Mouse (Mus musculus): Measurements from ENCODE around the gene Xntrpc.
"Not testable (repeated sequence)": the region's sequence is repeated elsewhere in the genome, so short reads cannot be mapped to it uniquely, and the experiment has no call there.

Xntrpc gene

GRCm38 (mm10) chr7:102065046-102065891 is at the start of gene Xntrpc, which contains the start of the genes Rnf121 and Xndc1:
Gene Xntrpc, plus strand, starts transcription at chr7:102065713.
Gene Rnf121, minus strand, starts transcription at chr7:102065469.
Gene Xndc1, plus strand, starts transcription at chr7:102065511.
- in situ Hi-C loops (cut with MboI): no loop called here

DNA sequence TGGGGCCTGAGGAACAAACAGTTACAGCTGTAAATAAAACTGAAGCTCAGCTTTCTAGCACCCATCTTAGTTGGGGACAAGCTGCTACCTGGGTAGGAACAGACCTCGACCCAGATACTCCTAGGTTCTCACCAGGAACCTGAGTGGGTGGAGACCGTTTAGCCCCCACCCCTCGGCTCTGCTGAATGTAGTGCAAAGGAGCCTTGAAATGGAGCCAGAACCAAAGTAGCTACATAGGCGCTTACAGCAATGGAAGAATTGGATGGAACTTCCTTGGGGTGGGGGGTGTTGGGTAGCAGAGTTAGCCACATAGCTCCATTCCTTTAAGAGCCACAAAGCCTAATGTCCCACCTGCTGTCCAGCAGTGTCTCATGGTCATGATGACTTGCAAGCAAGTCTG is 48.6 kb upstream of the Xntrpc start:
- in situ Hi-C loops (cut with MboI): no loop called here

- in situ Hi-C loops (cut with MboI): no loop called here
These were observed 48.1 kb upstream of the Xntrpc start for GRCm38 (mm10) chr7:102017452-102017851.

- in situ Hi-C loops (cut with MboI): no loop called here
These were observed 47.5 kb upstream of the Xntrpc start for GRCm38 (mm10) chr7:102018034-102018433.

GRCm38 (mm10) chr7:102018590-102018989 is 46.9 kb upstream of the Xntrpc start, which contains the start of gene Il18bp:
Gene Il18bp, minus strand, starts transcription at chr7:102018690.
- in situ Hi-C loops (cut with MboI): no loop called here

- in situ Hi-C loops (cut with MboI): no loop called here
These were observed 46.2 kb upstream of the Xntrpc start for GRCm38 (mm10) chr7:102019362-102019761.

GRCm38 (mm10) chr7:102020934-102021333 is 44.6 kb upstream of the Xntrpc start:
- in situ Hi-C loops (cut with MboI): not testable (repeated sequence)

DNA sequence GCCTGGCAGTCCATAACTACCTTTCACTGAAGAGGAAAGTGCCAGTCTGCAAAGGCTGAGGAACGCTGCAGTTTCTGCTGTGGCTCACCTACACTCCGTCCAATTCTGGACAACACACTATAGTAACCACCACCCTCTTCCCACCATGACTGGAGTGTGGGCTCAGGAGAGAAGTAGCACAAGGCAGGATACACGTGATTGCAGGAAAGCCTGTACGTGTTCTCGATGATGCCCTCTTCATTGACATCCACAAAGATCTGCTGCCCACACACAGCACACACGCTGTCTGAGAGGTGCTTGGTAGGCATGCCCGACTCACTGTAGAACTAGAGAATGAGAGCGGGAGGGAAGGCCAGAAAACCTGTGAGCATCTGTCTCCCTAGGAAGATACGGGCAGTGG is 41.7 kb upstream of the Xntrpc start:
- in situ Hi-C loops (cut with MboI): no loop called here

- in situ Hi-C loops (cut with MboI): no loop called here
These were observed 40.1 kb upstream of the Xntrpc start for GRCm38 (mm10) chr7:102025187-102026119.

GRCm38 (mm10) chr7:102034904-102035303 is 30.6 kb upstream of the Xntrpc start:
- in situ Hi-C loops (cut with MboI): no loop called here

DNA sequence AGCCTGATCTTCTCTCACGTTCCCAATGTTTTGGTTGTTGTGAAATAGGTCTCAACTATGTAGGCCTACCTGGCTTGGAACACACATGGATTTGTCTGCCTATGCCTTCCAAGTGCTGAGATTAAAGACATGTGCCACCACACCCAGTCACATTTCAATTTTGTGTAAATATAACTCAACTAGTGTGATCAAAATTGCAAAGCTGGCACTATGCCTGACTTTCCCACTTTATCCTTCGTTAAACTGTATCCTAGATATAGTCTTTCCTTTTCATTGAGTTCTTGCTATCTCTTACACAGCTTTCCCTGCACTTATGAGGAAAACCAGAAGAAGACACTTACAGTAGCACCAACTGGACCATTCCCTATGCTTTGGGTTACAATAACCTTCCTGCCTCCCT is 30.0 kb upstream of the Xntrpc start:
- in situ Hi-C loops (cut with MboI): no loop called here

DNA sequence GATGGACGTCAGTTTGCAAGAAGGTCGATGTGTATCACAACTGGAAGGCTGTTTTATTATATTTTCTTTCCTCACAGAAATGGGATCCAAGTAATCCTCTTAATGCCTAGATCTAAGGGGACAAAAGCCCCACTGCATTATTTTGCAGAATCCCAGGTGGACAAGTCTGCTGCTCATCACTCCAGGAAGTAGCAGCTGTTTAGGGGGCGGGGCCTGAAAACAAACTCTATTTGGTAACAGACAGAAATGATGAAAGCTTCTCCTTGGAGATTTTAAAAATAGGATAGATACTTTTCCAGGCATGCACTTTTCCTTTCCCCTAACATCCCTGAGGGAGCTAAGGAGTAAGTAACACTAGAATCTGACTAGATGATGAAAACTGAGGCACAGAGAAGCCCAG is 28.2 kb upstream of the Xntrpc start:
- in situ Hi-C loops (cut with MboI): no loop called here

DNA sequence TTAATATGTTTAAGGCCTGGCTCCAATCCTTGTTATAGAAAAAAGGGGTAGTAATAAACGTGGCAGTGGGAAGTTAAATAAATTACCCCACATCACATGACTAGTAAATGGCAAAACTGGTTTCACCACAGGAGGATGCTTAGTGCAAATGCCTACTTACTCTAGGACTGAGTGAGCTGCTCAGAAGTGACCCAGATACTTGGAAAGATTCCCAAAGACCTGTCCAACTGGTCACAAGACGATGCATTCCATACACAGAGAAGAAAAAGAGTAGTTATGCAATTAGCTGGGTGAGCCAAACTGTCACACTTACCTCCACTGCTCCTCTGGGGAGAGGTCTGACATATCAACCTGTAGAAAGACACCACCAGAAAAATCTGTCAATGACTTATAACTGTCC is 23.2 kb upstream of the Xntrpc start:
- in situ Hi-C loops (cut with MboI): no loop called here

DNA sequence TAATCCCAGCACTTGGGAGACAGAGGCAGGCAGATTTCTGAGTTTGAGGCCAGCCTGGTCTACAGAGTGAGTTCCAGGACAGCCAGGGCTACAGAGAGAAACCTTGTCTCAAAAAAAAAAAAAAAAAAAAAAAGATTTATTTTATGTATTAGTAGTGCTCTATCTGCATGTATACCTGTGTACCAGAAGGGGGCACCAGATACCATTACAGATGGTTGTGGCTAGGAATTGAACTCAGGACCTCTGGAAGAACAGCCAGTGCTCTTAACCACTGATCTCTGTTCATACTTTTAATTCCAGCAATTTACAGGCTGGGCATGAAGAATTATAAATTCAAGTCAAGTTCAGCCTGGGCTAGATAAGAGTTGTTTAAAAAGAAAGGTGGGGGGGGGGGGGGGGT is 17.0 kb upstream of the Xntrpc start:
- in situ Hi-C loops (cut with MboI): not testable (repeated sequence)

DNA sequence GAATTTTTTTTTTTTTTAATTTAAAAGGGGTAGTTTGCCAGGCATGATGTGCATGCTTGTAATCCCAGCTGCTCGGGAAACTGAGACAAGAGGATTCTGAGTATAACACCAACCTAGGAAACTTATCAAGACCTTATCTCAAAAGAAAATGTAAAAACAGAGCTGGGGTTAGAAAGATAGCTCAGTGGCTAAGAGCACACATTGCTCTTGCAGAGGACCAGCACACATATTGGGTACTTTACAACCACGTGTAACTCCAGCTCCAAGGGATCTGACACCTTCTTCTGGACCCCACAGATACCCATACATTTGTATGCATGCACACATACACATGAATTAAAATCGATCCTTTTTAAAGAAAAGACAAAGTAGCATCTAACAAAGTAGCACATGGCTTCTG is 4.2 kb upstream of the Xntrpc start:
- in situ Hi-C loops (cut with MboI): no loop called here

DNA sequence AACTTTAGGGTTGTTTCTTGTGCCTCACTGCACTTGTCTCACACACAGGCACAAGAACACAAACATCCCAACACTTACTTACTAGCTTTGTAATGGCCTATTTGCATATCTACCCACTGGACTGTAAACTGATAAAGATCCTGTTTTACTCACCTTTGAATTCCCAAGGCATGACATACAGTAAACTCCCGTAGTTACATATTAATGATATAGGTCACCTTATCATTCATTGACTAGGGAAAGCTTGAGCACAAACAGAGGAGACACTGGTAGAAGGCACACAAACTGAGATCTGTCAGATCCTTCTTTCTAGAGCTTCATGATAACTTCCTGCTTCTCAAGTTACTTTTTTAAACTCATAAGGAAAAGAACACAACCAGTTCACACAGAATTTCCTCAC is 3.3 kb upstream of the Xntrpc start:
- in situ Hi-C loops (cut with MboI): no loop called here

- in situ Hi-C loops (cut with MboI): no loop called here
These were observed 1.6 kb upstream of the Xntrpc start for GRCm38 (mm10) chr7:102063891-102064290.

DNA sequence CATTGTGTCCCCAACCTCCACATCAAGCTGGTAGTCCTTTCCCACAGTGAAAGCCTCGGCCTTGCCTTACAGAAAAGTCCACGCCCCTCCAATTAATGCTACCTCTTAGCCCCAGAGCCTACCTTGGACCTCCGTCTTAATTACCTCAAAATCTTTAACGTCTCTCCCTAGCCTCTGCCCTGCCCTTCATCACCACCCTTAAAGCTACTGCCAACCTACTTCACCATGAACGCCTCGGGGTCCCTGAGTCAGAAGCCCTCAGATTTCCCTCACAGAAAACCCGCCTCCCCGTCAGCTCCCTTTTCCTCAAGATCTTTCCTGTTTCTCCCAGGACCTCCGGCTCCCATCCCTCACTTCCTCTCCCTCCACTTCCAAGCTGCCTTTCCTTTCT is 863 bp upstream of the Xntrpc start:
- in situ Hi-C loops (cut with MboI): no loop called here

- in situ Hi-C loops (cut with MboI): no loop called here
These were observed 850 bp downstream of the Xntrpc start for GRCm38 (mm10) chr7:102066363-102066762.

DNA sequence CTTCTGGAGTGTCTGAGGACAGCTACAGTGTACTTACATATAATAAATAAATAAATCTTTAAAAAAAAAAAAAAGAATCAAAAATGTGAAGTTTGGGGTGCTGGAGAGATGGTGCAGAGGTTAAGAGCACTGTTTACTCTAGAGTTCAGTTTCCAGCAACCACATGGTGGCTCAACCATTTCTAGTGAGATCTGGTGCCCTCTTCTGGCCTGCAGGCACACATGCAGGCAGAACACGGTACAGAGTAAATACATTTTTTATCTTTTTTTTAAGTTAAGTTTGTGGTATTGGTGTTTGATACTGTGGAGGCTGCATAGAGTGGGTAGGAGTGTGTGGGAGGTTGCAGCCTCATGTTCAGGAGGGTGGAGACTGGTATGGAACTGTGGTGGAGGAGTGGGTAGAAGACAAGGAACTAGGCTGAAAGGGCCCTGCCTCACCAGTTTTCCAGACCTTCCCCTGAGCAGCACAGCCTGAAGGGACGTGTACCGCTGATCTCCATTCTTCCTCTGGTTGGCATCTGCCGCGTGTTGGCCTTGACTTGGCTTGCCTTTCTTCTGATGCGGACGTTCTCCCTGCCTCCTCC is 11.3 kb downstream of the Xntrpc start:
- in situ Hi-C loops (cut with MboI): loop anchor here (25.0 kb wide), 1 partner anchor 415 kb away; the partner anchor contains the start of gene Clpb

GRCm38 (mm10) chr7:102078517-102078916 is 13.0 kb downstream of the Xntrpc start:
- in situ Hi-C loops (cut with MboI): loop anchor here (25.0 kb wide), 1 partner anchor 416 kb away; the partner anchor contains the start of gene Clpb

DNA sequence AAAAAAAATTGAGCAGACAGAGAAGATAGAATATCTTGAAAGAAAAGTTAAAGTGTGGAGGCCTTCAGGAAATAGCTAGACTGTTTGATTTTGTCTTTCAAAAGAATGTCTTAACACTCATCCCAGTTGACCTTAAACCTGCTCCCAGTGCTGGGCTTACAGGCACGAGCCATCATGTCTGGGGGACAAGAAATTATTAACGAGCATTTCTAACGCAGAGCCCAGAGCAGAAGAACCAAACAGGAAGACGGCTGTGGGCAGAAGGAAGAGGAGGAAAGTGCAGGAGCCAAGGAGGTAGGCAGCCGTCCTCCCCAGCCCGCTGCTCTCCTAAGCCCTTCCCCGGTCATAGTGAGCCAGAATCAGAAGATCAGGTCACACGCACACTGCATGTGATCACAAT is 14.8 kb downstream of the Xntrpc start:
- in situ Hi-C loops (cut with MboI): loop anchor here (25.0 kb wide), 1 partner anchor 418 kb away; the partner anchor contains the start of gene Clpb

Measured in mature B cell (primary cell).